Mouse (Mus musculus) ES-Bruce4 (cell line): ENCODE measurements at regions not wholly inside any gene's neighbourhood (a gene's known extent, or its start where the extent isn't known, plus 50 kb on each side); places are given as distances from the start of the nearest gene placed in this dataset.

Experiments
- CTCF ChIP-seq: IDR thresholded peaks from one replicate; pipeline ENCODE4 v1.8.1; 2011; ENCODE audit warnings: low read depth, low read length
- POLR2A ChIP-seq: IDR thresholded peaks from one replicate; pipeline ENCODE4 v1.8.1; 2011; ENCODE audit warnings: low read length; ENCODE audit not compliant: insufficient read depth

GRCm38 (mm10) chr2:166215610-166216511, 60.4 kb upstream of the Sulf2 start:
- TF ChIP-seq CTCF (no peak), POLR2A (no peak)
